Mouse (Mus musculus): ENCODE results near the gene Aff4. TPM values are rescaled to one million over a fixed set of nuclear protein-coding genes. Genes with fewer than 3 reads are reported as not detected.
A peak's percentile ranks its signal among the peaks of the same experiment; 100 is the strongest.

Gene Aff4
- polyA plus RNA-seq, 1 experiment from 2014 or later = 46.0 TPM

DNA sequence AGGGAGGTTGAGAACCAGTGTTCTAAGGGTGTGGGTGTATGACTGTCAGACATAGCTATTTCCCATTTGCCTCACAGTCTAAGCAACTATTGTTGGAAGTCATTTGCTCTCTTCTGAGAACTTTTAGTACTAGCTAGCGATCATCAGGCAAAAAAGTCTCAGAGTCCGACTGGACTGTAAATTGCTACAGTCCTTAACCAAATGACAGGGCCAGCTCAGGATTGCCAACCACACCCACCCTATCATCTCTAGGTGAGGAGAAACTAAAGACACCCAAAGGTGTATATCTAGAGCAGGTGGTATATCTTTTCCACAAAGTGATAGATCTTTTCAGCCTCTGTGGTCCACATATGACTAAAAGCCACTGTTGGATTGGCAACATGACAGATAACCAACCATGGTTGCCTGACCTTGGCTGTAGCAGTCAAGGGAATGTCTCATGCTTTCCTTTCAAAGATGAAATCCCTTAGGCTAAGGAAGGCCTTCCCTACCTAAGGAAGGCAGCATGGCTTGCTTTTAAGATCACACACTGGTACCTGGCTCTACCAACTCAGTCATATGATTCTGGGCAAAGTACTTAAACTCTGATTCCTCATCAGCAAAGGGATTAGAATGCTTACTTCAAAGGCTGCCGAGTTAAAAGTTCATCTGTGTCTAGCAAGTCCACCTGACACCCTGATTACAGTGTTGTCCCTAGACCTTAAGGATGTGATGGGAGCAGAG lies 77.5 kb downstream of the Aff4 start:
- Histone ChIP-seq H3K4me3 (ENCODE audit: low read depth, low read length) (no peak overlapping the region), H3K36me3 (ENCODE audit: control insufficient read depth, insufficient read depth, low read length) (no peaks in the 10 kb centered on the region; the same call in 1 of the 2 replicates), H3K4me2 (ENCODE audit: low read depth, low read length, severe bottlenecking) (no peak overlapping the region), H3K27me3 (ENCODE audit: control insufficient read depth, insufficient read depth, low read length) (no peaks in the 10 kb centered on the region), H3K9ac (ENCODE audit: low read length) (no peak overlapping the region), H3K27ac (ENCODE audit: low read depth, low read length) (no peak overlapping the region), H3K4me1 (replicated peaks; ENCODE audit: control insufficient read depth, insufficient read depth, low read length) (peaks cover 3% of the 10 kb centered on the region; the same call in 1 of the 2 replicates), H3K9me3 (ENCODE audit: control insufficient read depth, low read length) (no peaks in the 10 kb centered on the region)
- no peak for ATAC-seq (replicated peaks; ENCODE audit: low FRiP score)
- DNase-seq (ENCODE audit: low spot score) = no peak
- WGBS = 92% methylated on average over 3 of the region's 3 CpGs

GRCm38 (mm10) chr11:53428716-53429057 lies 78.1 kb downstream of the Aff4 start:
- no peaks in the 10 kb centered on the region for H3K9me3 ChIP-seq (ENCODE audit: control insufficient read depth, low read length)
- H3K4me1 ChIP-seq (replicated peaks; ENCODE audit: control insufficient read depth, insufficient read depth, low read length) = peaks cover 3% of the 10 kb centered on the region; the same call in 1 of the 2 replicates
- H3K9ac ChIP-seq (ENCODE audit: low read length) = no peak overlapping the region
- H3K4me2 ChIP-seq (ENCODE audit: low read depth, low read length, severe bottlenecking) = no peak overlapping the region
- WGBS = 96% methylated on average over 5 of the region's 5 CpGs
- H3K4me3 ChIP-seq (ENCODE audit: low read depth, low read length) = no peak overlapping the region
- DNase-seq (ENCODE audit: low spot score) = no peak
- H3K27ac ChIP-seq (ENCODE audit: low read depth, low read length) = no peak overlapping the region
- H3K36me3 ChIP-seq (ENCODE audit: control insufficient read depth, insufficient read depth, low read length) = no peaks in the 10 kb centered on the region; the same call in 1 of the 2 replicates
- no peak for ATAC-seq (replicated peaks; ENCODE audit: low FRiP score)
- no peaks in the 10 kb centered on the region for H3K27me3 ChIP-seq (ENCODE audit: control insufficient read depth, insufficient read depth, low read length)

GRCm38 (mm10) chr11:53429182-53429581 lies 78.5 kb downstream of the Aff4 start:
- H3K36me3 ChIP-seq (ENCODE audit: control insufficient read depth, insufficient read depth, low read length) = no peaks in the 10 kb centered on the region; the same call in 1 of the 2 replicates
- H3K27me3 ChIP-seq (ENCODE audit: control insufficient read depth, insufficient read depth, low read length) = no peaks in the 10 kb centered on the region
- H3K4me2 ChIP-seq (ENCODE audit: low read depth, low read length, severe bottlenecking) = 0 out of 2 replicates have a peak overlapping the region, but pooled peaks have one; percentile 85
- no peaks in the 10 kb centered on the region for H3K9me3 ChIP-seq (ENCODE audit: control insufficient read depth, low read length)
- H3K4me1 ChIP-seq (replicated peaks; ENCODE audit: control insufficient read depth, insufficient read depth, low read length) = peaks cover 3% of the 10 kb centered on the region; the same call in 1 of the 2 replicates
- ATAC-seq (replicated peaks; ENCODE audit: low FRiP score) (no peak), DNase-seq (ENCODE audit: low spot score) (no peak)
- no peak overlapping the region for H3K27ac ChIP-seq (ENCODE audit: low read depth, low read length)
- no peak overlapping the region for H3K4me3 ChIP-seq (ENCODE audit: low read depth, low read length)
- no peak overlapping the region for H3K9ac ChIP-seq (ENCODE audit: low read length)

DNA sequence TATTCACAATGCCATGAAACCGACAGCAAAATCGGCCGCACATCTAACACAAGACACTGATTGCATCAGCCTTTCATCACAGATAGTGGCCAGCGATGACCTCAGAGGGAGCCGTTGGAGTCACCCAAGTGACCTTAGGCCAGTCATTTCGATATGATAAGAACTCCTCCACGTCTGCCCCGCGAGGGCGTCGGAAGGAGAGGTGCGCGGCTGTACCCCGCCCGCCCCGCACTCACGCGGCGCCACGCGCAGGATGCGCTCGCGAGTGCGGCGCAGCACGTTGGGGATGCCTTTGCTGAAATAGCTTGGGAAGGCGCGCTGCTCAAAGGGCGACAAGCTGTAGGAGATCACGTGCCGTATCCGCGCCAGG lies 79.7 kb downstream of the Aff4 start:
- peak overlapping the region; percentile 97 for H3K4me3 ChIP-seq (ENCODE audit: low read depth, low read length)
- H3K4me1 ChIP-seq (replicated peaks; ENCODE audit: control insufficient read depth, insufficient read depth, low read length) = peaks cover 3% of the 10 kb centered on the region; the same call in 1 of the 2 replicates
- DNase-seq (ENCODE audit: low spot score) (no peak), ATAC-seq (replicated peaks; ENCODE audit: low FRiP score) (no peak)
- peak overlapping the region; percentile 86 for H3K9ac ChIP-seq (ENCODE audit: low read length)
- H3K36me3 ChIP-seq (ENCODE audit: control insufficient read depth, insufficient read depth, low read length) = no peaks in the 10 kb centered on the region; the same call in 1 of the 2 replicates
- peak overlapping the region; percentile 85 for H3K4me2 ChIP-seq (ENCODE audit: low read depth, low read length, severe bottlenecking)
- under 1% methylated on average over 34 of the region's 34 CpGs for WGBS
- no peaks in the 10 kb centered on the region for H3K27me3 ChIP-seq (ENCODE audit: control insufficient read depth, insufficient read depth, low read length)
- H3K9me3 ChIP-seq (ENCODE audit: control insufficient read depth, low read length) = no peaks in the 10 kb centered on the region
- no peak overlapping the region for H3K27ac ChIP-seq (ENCODE audit: low read depth, low read length)

DNA sequence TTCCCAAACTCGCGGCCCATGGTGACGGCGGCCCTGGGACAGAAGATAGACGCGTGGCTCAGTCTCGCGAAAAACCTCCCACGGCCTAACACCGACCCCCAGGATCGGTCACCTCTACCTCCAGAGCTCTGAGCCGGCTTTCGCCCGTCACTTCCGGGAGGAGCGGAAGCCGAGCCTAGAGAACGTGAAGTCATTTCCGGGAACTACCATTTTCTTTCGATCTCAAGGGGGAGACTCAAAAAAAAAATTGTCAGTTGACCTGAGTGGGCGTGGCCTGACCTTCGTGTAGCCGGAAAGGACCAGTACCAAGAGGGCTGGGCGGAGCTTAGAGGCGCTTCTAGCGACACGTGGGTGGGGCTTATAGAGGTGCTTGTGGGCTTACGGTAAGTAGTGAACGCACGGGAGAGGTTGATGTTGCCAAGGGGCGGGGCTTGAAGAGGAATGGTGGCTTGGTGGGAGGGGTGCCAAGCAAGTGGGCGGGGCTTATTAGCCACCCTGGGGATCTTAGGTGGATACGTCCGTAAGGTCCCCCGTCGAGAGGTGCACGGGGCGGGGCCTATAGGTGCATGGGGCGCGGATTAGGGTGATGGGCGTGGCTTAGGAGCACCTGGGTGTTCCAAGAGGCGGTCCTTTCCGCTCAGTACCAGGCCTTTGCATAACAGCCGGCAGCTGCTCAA lies 80.2 kb downstream of the Aff4 start, which contains the start of the genes Uqcrq and Gdf9:
TSS of gene Uqcrq (minus strand) at position 162 of the 677 bp plus-strand sequence.
TSS of gene Gdf9 (plus strand) at position 354 of the 677 bp plus-strand sequence.
- peaks cover 3% of the 10 kb centered on the region; the same call in 1 of the 2 replicates for H3K4me1 ChIP-seq (replicated peaks; ENCODE audit: control insufficient read depth, insufficient read depth, low read length)
- H3K4me2 ChIP-seq (ENCODE audit: low read depth, low read length, severe bottlenecking) = peak within 1 kb of the TSS; percentile 85
- peak within 1 kb of the TSS; percentile 86 for H3K9ac ChIP-seq (ENCODE audit: low read length)
- H3K27ac ChIP-seq (ENCODE audit: low read depth, low read length) = peak within 1 kb of the TSS; percentile 50
- peak; percentile 95 for ATAC-seq (replicated peaks; ENCODE audit: low FRiP score)
- no peaks in the 10 kb centered on the region for H3K9me3 ChIP-seq (ENCODE audit: control insufficient read depth, low read length)
- DNase-seq (ENCODE audit: low spot score) = peak; percentile 98
- H3K27me3 ChIP-seq (ENCODE audit: control insufficient read depth, insufficient read depth, low read length) = no peaks in the 10 kb centered on the region
- under 1% methylated on average over 44 of the region's 44 CpGs for WGBS
- H3K36me3 ChIP-seq (ENCODE audit: control insufficient read depth, insufficient read depth, low read length) = no peaks in the 10 kb centered on the region; the same call in 1 of the 2 replicates
- peak within 1 kb of the TSS; percentile 97 for H3K4me3 ChIP-seq (ENCODE audit: low read depth, low read length)

GRCm38 (mm10) chr11:53431347-53432056 lies 80.9 kb downstream of the Aff4 start:
- no peaks in the 10 kb centered on the region for H3K27me3 ChIP-seq (ENCODE audit: control insufficient read depth, insufficient read depth, low read length)
- peaks cover 3% of the 10 kb centered on the region; the same call in 1 of the 2 replicates for H3K4me1 ChIP-seq (replicated peaks; ENCODE audit: control insufficient read depth, insufficient read depth, low read length)
- no peaks in the 10 kb centered on the region for H3K9me3 ChIP-seq (ENCODE audit: control insufficient read depth, low read length)
- 18% methylated on average over 9 of the region's 9 CpGs for WGBS
- H3K4me2 ChIP-seq (ENCODE audit: low read depth, low read length, severe bottlenecking) = peak overlapping the region; percentile 60
- H3K4me3 ChIP-seq (ENCODE audit: low read depth, low read length) = peak overlapping the region; percentile 97
- DNase-seq (ENCODE audit: low spot score) (no peak), ATAC-seq (replicated peaks; ENCODE audit: low FRiP score) (no peak; the same call in 1 of the 2 replicates)
- peak overlapping the region; percentile 50 for H3K27ac ChIP-seq (ENCODE audit: low read depth, low read length)
- no peaks in the 10 kb centered on the region; the same call in 1 of the 2 replicates for H3K36me3 ChIP-seq (ENCODE audit: control insufficient read depth, insufficient read depth, low read length)
- H3K9ac ChIP-seq (ENCODE audit: low read length) = peak overlapping the region; percentile 39; the same call in 1 of the 2 replicates

- H3K4me3 ChIP-seq (ENCODE audit: low read depth, low read length) = no peak overlapping the region
- 70% methylated on average over 6 of the region's 6 CpGs for WGBS
- ATAC-seq (replicated peaks; ENCODE audit: low FRiP score) (no peak), DNase-seq (ENCODE audit: low spot score) (no peak)
- H3K27ac ChIP-seq (ENCODE audit: low read depth, low read length) = no peak overlapping the region
- H3K4me2 ChIP-seq (ENCODE audit: low read depth, low read length, severe bottlenecking) = no peak overlapping the region
- no peaks in the 10 kb centered on the region for H3K9me3 ChIP-seq (ENCODE audit: control insufficient read depth, low read length)
- H3K27me3 ChIP-seq (ENCODE audit: control insufficient read depth, insufficient read depth, low read length) = no peaks in the 10 kb centered on the region
- H3K4me1 ChIP-seq (replicated peaks; ENCODE audit: control insufficient read depth, insufficient read depth, low read length) = peaks cover 3% of the 10 kb centered on the region; the same call in 1 of the 2 replicates
- H3K9ac ChIP-seq (ENCODE audit: low read length) = no peak overlapping the region
- H3K36me3 ChIP-seq (ENCODE audit: control insufficient read depth, insufficient read depth, low read length) = no peaks in the 10 kb centered on the region; the same call in 1 of the 2 replicates
Observed at GRCm38 (mm10) chr11:53433057-53433456, 82.4 kb downstream of the Aff4 start.

GRCm38 (mm10) chr11:53435504-53435903 lies 84.9 kb downstream of the Aff4 start:
- ATAC-seq (replicated peaks; ENCODE audit: low FRiP score) = no peak
- no peak for DNase-seq (ENCODE audit: low spot score)
- 89% methylated on average over 8 of the region's 8 CpGs for WGBS
- Histone ChIP-seq H3K27ac (ENCODE audit: low read depth, low read length) (no peak overlapping the region), H3K9ac (ENCODE audit: low read length) (no peak overlapping the region), H3K9me3 (ENCODE audit: control insufficient read depth, low read length) (no peaks in the 10 kb centered on the region), H3K4me2 (ENCODE audit: low read depth, low read length, severe bottlenecking) (no peak overlapping the region), H3K4me3 (ENCODE audit: low read depth, low read length) (no peak overlapping the region), H3K36me3 (ENCODE audit: control insufficient read depth, insufficient read depth, low read length) (no peaks in the 10 kb centered on the region), H3K27me3 (ENCODE audit: control insufficient read depth, insufficient read depth, low read length) (no peaks in the 10 kb centered on the region), H3K4me1 (replicated peaks; ENCODE audit: control insufficient read depth, insufficient read depth, low read length) (peaks cover 3% of the 10 kb centered on the region; the same call in 1 of the 2 replicates)
